Mouse (Mus musculus): ENCODE data around the gene Dennd2a. TPM values are rescaled to one million over a fixed set of nuclear protein-coding genes. Genes with fewer than 3 reads are reported as not detected.
A peak's percentile ranks its signal among the peaks of the same experiment; 100 is the strongest.

Gene Dennd2a
- polyA plus RNA-seq, 1 experiment, result 44.3 TPM

DNA sequence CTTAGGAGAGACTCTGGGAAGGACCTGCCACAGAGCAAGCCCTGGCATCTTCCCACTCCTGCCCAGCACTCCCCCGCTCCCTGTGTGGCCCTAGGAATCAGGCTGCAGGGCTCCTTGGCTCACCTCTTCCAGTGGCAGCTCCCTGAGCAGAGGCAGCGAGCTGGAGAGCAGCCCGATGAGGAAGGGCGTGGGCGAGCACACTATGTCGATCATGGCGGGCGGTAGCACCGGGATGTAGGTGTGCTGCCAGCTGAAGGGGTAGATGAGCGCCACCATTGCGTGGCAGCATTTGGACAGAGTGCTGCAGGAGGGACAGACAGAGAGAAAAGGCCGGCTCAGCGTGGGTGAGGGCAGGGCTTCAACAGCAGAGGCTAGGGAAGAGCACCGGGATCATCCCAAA lies 87.6 kb downstream of the Dennd2a start:
- no peak for DNase-seq (ENCODE audit: low read depth)
- TF ChIP-seq POLR2A (IDR thresholded peaks at IDR 0.05; ENCODE audit: borderline replicate concordance, extremely low read depth, insufficient read depth, insufficient read length, poor library complexity, severe bottlenecking), result no peak
- TF ChIP-seq CTCF (IDR thresholded peaks at IDR 0.05; ENCODE audit: borderline replicate concordance, extremely low read depth, insufficient read depth, insufficient read length), result no peak

DNA sequence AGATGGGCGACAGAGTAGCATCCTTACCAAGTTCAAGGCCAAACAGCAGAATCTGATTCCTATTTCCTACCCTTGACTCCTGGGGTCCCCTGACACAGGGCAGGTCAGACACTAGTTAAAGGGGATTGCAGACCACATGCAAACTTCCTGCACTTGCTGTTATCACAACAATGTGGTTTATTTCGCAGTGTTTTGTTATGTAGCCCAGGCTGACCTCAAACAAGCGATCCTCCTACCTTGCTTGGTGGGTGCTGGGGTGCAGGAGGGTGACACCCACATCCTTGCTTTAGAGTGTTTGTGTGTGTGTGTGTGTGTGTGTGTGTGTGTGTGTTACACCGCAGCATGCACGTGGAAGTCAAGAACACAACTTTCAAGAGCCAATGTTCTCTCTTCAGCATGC lies 88.2 kb downstream of the Dennd2a start:
- no peak for TF ChIP-seq CTCF (IDR thresholded peaks at IDR 0.05; ENCODE audit: borderline replicate concordance, extremely low read depth, insufficient read depth, insufficient read length)
- TF ChIP-seq POLR2A (IDR thresholded peaks at IDR 0.05; ENCODE audit: borderline replicate concordance, extremely low read depth, insufficient read depth, insufficient read length, poor library complexity, severe bottlenecking), result no peak
- no peak for DNase-seq (ENCODE audit: low read depth)

DNA sequence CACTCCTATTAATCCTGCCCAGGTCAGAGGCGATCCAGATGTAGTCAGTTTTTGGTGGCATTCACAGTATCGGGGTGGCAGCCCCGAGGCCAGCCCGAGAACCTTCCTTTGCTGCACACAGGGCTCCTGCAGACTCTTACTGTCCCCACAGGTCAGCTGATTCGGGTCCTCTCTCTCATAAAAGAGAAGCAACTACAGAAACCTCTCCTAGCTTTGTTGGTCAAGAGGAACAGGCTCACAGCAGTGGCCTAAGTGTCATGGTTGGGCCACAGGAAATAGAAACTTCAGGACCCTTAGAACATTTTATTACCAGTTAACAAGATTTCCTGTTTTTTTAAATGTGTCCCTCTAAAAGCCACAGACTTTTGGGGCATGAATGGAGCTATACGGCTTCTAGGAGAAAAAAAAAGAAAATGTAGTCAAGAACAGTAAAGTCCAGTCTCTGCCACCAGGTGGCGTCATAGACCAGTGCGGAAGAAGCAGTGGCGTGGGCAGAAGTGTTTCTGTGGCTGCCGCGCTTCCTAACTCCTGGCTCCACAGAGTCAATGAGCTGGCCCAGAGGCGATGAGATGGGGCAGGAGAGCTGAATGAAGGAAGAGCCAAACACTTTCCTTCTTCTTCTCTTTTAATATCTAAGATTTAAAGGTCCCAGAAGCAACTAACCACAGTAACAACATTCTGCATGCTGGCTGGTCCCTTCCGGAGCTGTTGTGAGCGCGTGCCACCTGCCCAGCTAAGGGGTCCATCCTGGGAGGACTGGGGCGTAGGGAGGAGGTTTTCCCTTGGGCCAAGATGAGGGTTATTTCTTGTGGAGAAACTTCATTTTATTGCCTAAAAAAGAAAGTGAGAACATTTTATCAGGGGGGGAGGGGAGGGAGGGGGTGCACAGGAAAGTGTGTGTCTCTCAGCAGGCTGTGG lies 94.8 kb downstream of the Dennd2a start:
- TF ChIP-seq CTCF (IDR thresholded peaks at IDR 0.05; ENCODE audit: borderline replicate concordance, extremely low read depth, insufficient read depth, insufficient read length) (peak; percentile 79), POLR2A (IDR thresholded peaks at IDR 0.05; ENCODE audit: borderline replicate concordance, extremely low read depth, insufficient read depth, insufficient read length, poor library complexity, severe bottlenecking) (no peak)
- peak; percentile 87 for DNase-seq (ENCODE audit: low read depth)

DNA sequence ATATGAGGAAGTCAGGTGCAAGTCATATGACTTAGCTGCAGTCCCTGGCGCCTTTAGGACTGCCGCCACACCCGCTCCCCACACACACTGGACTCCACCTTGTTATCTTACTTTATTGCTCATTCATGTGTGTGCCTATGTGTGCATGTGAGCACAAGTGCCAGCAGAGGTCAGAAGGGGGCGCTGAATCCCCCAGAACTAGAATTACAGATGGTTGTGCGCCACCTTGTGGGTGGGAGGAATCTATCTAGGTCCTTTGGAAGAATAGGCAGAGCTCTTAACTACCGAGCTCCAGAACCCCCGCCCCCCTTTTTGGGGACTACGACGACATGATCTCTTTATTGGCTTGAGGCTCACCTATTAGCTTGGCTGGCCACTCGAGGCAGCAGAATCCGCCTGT lies 97.6 kb downstream of the Dennd2a start:
- DNase-seq (ENCODE audit: low read depth), result no peak
- no peak for TF ChIP-seq CTCF (IDR thresholded peaks at IDR 0.05; ENCODE audit: borderline replicate concordance, extremely low read depth, insufficient read depth, insufficient read length)

DNA sequence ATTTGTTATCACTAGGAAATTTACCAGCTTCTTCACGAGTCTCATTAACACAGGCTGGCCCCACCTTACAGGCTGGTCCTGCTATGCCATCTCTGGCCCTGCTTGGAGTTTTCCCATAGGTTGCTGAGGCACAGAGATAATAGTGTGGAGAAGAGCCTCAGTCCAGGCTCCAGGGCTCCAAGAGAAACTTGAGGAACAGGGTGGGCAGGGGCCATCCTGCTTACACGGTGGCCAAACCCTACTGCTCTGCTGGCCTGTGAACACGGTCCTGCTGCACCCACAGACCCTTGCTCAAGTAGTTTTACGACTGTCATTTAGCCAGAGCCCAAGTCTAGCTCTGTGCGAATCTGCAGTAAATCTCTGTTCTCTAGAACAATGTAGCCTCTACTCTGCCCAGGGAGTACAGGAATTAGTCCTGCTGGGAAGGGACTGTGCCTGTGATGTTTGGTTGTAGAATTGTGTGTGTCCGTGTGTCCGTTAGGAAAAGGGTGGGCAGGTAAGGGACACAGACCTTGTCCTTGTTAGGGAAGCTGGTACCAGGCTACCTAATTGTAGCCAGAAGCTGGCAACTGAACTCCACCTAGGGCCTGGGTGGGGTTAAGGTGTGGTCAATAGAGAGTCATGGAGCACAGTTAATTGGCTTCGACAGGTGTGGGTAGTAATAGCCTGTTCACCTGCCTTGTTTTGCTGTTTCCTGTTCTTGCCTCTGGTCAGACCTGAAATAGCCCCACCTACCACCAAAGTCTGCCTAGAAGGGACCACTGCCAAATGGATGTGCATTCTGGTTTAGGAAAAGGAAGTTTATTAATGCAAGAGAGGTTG lies 102.1 kb downstream of the Dennd2a start:
- no peak for TF ChIP-seq POLR2A (IDR thresholded peaks at IDR 0.05; ENCODE audit: borderline replicate concordance, extremely low read depth, insufficient read depth, insufficient read length, poor library complexity, severe bottlenecking)
- no peak for TF ChIP-seq CTCF (IDR thresholded peaks at IDR 0.05; ENCODE audit: borderline replicate concordance, extremely low read depth, insufficient read depth, insufficient read length)

DNA sequence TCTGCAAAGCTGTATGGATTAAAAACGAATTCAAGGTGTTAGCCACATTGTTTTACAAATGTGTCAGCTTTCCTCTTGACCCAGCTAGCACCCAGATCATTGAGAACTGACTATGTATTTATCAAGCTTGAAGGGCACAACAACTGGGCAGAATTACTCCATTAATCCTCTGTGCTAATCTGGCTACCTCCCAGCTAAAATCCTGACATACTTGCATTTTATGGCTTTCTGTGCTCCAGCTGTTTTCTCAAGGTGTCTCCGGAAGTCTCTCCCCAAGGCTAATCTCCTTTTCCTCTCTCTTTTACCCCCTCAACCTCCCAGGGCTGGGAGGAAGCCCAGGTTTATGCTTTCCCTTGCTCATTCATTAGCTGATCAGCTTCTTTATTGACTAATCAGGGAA lies 103.1 kb downstream of the Dennd2a start:
- DNase-seq (ENCODE audit: low read depth), result no peak
- TF ChIP-seq CTCF (IDR thresholded peaks at IDR 0.05; ENCODE audit: borderline replicate concordance, extremely low read depth, insufficient read depth, insufficient read length), result no peak
- no peak for TF ChIP-seq POLR2A (IDR thresholded peaks at IDR 0.05; ENCODE audit: borderline replicate concordance, extremely low read depth, insufficient read depth, insufficient read length, poor library complexity, severe bottlenecking)

More for the DNA sequence above, 102.1 kb downstream of the Dennd2a start:
- no peak for DNase-seq (ENCODE audit: low read depth)

DNA sequence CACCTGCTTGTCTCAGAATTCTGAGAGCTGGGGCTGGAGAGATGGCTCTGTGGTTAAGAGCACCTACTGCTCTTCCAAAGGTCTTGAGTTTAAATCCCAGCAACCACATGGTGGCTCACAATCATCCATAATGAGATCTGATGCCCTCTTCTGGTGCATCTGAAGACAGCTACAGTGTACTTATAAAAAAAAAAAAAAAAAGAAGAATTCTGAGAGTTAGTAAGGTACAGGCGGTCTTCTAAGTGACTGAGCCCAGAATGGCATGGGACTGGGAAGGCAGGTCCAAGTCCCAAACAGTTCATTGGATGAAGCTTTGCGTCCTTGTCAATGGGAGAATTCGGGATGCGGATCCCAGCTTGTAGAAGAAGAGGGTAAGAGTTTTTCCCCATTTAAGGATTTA lies 104.1 kb downstream of the Dennd2a start:
- TF ChIP-seq POLR2A (IDR thresholded peaks at IDR 0.05; ENCODE audit: borderline replicate concordance, extremely low read depth, insufficient read depth, insufficient read length, poor library complexity, severe bottlenecking) (no peak), CTCF (IDR thresholded peaks at IDR 0.05; ENCODE audit: borderline replicate concordance, extremely low read depth, insufficient read depth, insufficient read length) (no peak)
- DNase-seq (ENCODE audit: low read depth), result no peak

DNA sequence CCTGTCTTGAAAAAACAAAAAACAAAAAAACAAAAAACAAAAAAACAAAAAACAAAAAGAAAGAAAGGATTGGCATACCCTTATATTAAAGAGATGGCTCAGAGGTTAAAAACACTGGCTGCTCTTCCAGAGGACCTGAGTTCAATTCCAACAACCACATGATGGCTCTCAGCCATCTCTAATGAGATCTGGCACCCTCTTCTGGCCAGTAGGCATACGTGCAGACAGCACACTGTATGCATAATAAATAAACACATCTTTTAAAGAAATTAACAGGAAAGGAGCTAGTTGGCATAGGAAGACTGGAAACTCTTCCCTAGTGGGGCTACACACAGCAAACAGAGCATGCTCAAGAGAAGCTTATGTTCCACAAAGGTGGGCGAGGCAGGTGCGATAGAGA lies 106.6 kb downstream of the Dennd2a start:
- TF ChIP-seq CTCF (IDR thresholded peaks at IDR 0.05; ENCODE audit: borderline replicate concordance, extremely low read depth, insufficient read depth, insufficient read length) (peak; percentile 23; the same call in 1 of the 2 replicates), POLR2A (IDR thresholded peaks at IDR 0.05; ENCODE audit: borderline replicate concordance, extremely low read depth, insufficient read depth, insufficient read length, poor library complexity, severe bottlenecking) (no peak)
- no peak for DNase-seq (ENCODE audit: low read depth)

DNA sequence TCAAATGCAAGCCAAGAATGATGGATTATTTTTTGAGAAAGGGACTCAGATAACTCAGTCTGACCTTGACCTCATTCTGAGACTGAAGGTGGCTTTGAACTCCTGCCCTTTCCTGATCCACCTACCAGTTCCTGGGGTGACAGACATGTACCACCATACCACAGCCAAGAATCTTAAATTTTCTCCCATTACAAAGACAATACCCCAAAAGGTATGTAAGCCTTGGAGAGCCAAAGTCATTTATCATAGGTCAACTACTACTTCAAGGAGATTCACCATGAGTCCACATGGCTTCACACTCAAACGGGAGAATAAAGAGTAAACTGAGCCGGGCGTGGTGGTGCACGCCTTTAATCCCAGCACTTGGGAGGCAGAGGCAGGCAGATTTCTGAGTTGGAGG lies 107.1 kb downstream of the Dennd2a start:
- DNase-seq (ENCODE audit: low read depth), result no peak
- no peak for TF ChIP-seq CTCF (IDR thresholded peaks at IDR 0.05; ENCODE audit: borderline replicate concordance, extremely low read depth, insufficient read depth, insufficient read length)
- no peak for TF ChIP-seq POLR2A (IDR thresholded peaks at IDR 0.05; ENCODE audit: borderline replicate concordance, extremely low read depth, insufficient read depth, insufficient read length, poor library complexity, severe bottlenecking)

DNA sequence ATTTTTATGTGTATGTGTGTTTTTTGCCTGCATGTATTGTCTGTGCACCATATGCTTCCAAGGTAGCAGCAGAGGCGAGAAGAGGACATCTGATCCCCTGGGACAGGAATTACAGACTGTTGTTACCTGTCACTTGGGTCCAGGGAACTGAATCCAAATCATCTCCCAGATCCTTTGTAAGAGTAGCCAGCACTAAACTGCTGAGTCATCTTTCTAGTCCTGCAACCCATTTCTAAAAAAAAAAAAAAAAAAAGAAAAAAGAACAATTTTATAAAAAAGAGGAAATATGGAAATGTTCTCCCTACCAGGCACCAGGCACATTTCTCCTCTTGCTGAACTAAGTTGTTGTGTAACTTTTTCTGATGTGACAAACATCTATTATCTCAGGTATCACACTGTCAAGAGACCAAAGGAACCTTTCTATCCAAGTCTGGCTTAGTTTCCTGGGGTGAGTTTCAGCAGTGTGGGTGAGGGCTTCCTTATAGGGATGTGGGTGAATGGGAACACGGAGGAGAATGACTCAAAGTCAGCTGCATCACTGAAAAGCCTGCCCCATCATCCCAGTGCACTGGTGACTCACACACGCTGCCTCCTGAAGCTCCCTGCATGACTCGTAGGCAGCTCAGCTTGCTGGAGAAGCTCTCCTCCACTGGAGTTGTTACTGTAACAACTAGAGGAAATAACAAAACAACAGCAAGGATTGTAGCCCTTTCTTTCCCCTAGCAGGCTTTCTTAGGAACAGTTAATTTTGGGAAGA lies 110.1 kb downstream of the Dennd2a start:
- TF ChIP-seq POLR2A (IDR thresholded peaks at IDR 0.05; ENCODE audit: borderline replicate concordance, extremely low read depth, insufficient read depth, insufficient read length, poor library complexity, severe bottlenecking) (no peak), CTCF (IDR thresholded peaks at IDR 0.05; ENCODE audit: borderline replicate concordance, extremely low read depth, insufficient read depth, insufficient read length) (no peak)

More for the DNA sequence above, 110.1 kb downstream of the Dennd2a start:
- DNase-seq (ENCODE audit: low read depth), result no peak

All from brain, embryonic 14.5 days (tissue).